Mouse (Mus musculus) MEL (cell line): ENCODE measurements around the gene Atp4a.

Experiments used
- MAX ChIP-seq: IDR thresholded peaks from 2 replicates; pipeline ENCODE4 v1.6.1; 2011; ENCODE audit warnings: low read length, improper control_type of control experiment
- USF1 ChIP-seq: IDR thresholded peaks from 2 replicates; pipeline ENCODE4 v1.6.1; 2014; ENCODE audit warnings: low read depth, mild to moderate bottlenecking, inconsistent platforms, low read length, improper control_type of control experiment, moderate library complexity

DNA sequence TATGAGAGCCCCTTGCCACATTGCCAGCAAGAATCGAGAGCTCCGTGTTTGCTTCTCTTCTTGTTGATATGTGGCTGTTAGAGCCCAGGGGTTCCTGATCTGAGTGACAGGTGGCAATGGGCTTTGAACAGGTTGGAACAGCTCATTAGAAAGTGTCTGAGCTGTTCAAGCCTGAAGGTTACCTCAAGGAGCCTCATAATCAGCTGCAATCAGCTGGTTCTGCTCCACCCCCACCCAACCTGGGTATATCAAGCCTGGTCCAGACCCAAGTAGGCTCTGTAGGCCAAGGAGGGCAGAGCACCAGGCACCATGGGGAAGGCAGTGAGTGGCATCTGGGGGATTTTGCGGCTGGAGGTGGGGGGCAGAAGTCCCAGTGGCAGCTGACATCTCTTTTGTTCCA is at the start of gene Atp4a:
- TF ChIP-seq USF1 (no peak), MAX (no peak)
